Mouse (Mus musculus) stomach, embryonic 14.5 days (tissue): ENCODE data around the gene Rcc2. TPM values are rescaled to one million over a fixed set of nuclear protein-coding genes. Genes with fewer than 3 reads are reported as not detected.
A peak's percentile ranks its signal among the peaks of the same experiment; 100 is the strongest.

Experiments
- ATAC-seq: fragments of 200-750 bp; cut with Nextera tagmentation; 2 replicates; pipeline ENCODE4 v1.8.0; 2017; ENCODE audit warnings: low read depth, moderate TSS enrichment; ENCODE audit not compliant: insufficient number of reproducible peaks, insufficient read depth, low FRiP score
- H3K27ac ChIP-seq: fragments of 300-500 bp; sonication (generic); 2 replicates; pipeline ENCODE4 v1.5.1; 2014; ENCODE audit warnings: mild to moderate bottlenecking, low read length, moderate library complexity, mixed read lengths
- H3K27me3 ChIP-seq: fragments of 300-500 bp; sonication (generic); 2 replicates; pipeline ENCODE4 v1.6.1; 2014; ENCODE audit warnings: low read length, control low read depth, mixed read lengths; ENCODE audit not compliant: control insufficient read depth, insufficient read depth
- H3K36me3 ChIP-seq: fragments of 300-500 bp; sonication (generic); 2 replicates; pipeline ENCODE4 v1.6.1; 2014; ENCODE audit warnings: mild to moderate bottlenecking, control low read depth, low read length, moderate library complexity, mixed read lengths; ENCODE audit not compliant: control insufficient read depth, insufficient read depth
- H3K4me1 ChIP-seq: fragments of 300-500 bp; sonication (generic); 2 replicates; pipeline ENCODE4 v1.6.1; 2014; ENCODE audit warnings: low read length, control low read depth, mixed read lengths; ENCODE audit not compliant: control insufficient read depth, insufficient read depth
- H3K4me2 ChIP-seq: fragments of 300-500 bp; sonication (generic); replicated peaks from 2 replicates; pipeline ENCODE4 v1.6.1; 2014; ENCODE audit warnings: low read depth, low read length, control low read depth
- H3K4me3 ChIP-seq: fragments of 300-500 bp; sonication (generic); 2 replicates; pipeline ENCODE4 v1.5.1; 2014; ENCODE audit warnings: low read depth, low read length, control low read depth
- H3K9ac ChIP-seq: fragments of 300-500 bp; sonication (generic); replicated peaks from 2 replicates; pipeline ENCODE4 v1.6.1; 2014; ENCODE audit warnings: low read depth, mild to moderate bottlenecking, control low read depth, low read length, moderate library complexity, mixed read lengths
- H3K9me3 ChIP-seq: fragments of 300-500 bp; sonication (generic); 2 replicates; pipeline ENCODE4 v1.6.1; 2016; ENCODE audit warnings: low read depth, low read length, control low read depth; ENCODE audit not compliant: control insufficient read depth
- WGBS: fragments of 180-500 bp; shearing (Covaris S2); extraction: QIAGEN DNeasy Blood & Tissue Kit; methylation state at CpG from one replicate; pipeline ENCODE4 v1.1.7; 2014; 5-methylcytosine and 5-hydroxymethylcytosine counted together
- microRNA-seq: library from miRNA; unstranded; fragments of <30 nt; microRNA quantifications from one replicate; pipeline ENCODE4, GENCODE M21; 2016
- polyA plus RNA-seq: library from polyadenylated mRNA; unstranded; fragments of >200 nt; fragmentation: Nextera tagmentation; extraction: Ambion mirVana; gene quantifications from 2 replicates; pipeline ENCODE4 v1.2.1, GENCODE M21; 2014

Rcc2 gene
- polyA plus RNA-seq, 1 experiment from 2014 or later: 26.6 TPM

GRCm38 (mm10) chr4:140765936-140766335 lies 65.6 kb downstream of the Rcc2 start:
- Histone ChIP-seq H3K4me1 (no peaks in the 10 kb centered on the region), H3K4me3 (no peak overlapping the region), H3K27me3 (no peaks in the 10 kb centered on the region), H3K4me2 (no peak overlapping the region), H3K9me3 (no peaks in the 10 kb centered on the region), H3K27ac (no peak overlapping the region), H3K36me3 (no peaks in the 10 kb centered on the region), H3K9ac (no peak overlapping the region)
- 78% methylated on average over 3 of the region's 3 CpGs for WGBS
- ATAC-seq: no peak

DNA sequence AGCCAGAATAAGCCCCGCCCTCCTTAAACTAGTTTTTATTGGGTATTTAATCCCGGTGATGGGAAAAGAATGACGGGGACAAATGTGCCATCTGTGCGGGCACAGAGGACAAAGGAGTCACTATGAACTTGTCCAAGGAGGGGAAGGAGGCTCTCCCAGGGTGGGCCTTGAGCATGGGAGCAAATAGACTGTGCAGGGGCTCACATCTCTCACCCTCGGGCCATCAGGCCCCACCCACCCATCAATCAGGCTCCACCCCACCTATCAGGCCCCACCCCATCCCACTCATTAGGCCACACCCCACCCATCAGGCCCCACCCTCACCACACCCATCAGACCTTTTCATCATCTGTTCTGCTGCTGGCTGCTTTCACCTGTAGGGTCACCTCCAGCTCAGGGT lies 68.6 kb downstream of the Rcc2 start:
- H3K4me1 ChIP-seq: no peaks in the 10 kb centered on the region
- WGBS: 67% methylated on average over 5 of the region's 5 CpGs
- H3K36me3 ChIP-seq: no peaks in the 10 kb centered on the region
- H3K4me2 ChIP-seq: no peak overlapping the region
- H3K9ac ChIP-seq: no peak overlapping the region
- no peaks in the 10 kb centered on the region for H3K27me3 ChIP-seq
- H3K27ac ChIP-seq: no peak overlapping the region
- no peak for ATAC-seq
- H3K4me3 ChIP-seq: no peak overlapping the region
- H3K9me3 ChIP-seq: no peaks in the 10 kb centered on the region

- 8% methylated on average over 13 of the region's 13 CpGs for WGBS
- no peaks in the 10 kb centered on the region for H3K4me1 ChIP-seq
- no peaks in the 10 kb centered on the region for H3K27me3 ChIP-seq
- no peak overlapping the region for H3K9ac ChIP-seq
- H3K9me3 ChIP-seq: no peaks in the 10 kb centered on the region
- peak overlapping the region; percentile 17; the same call in 1 of the 2 replicates for H3K4me3 ChIP-seq
- H3K4me2 ChIP-seq: peak overlapping the region; percentile 26
- H3K27ac ChIP-seq: no peak overlapping the region
- H3K36me3 ChIP-seq: no peaks in the 10 kb centered on the region
- ATAC-seq: peak; percentile 50
Measured at GRCm38 (mm10) chr4:140770433-140770832, 70.1 kb downstream of the Rcc2 start.

- no peak overlapping the region for H3K4me3 ChIP-seq
- H3K4me1 ChIP-seq: no peaks in the 10 kb centered on the region
- H3K27me3 ChIP-seq: no peaks in the 10 kb centered on the region
- ATAC-seq: no peak
- no peaks in the 10 kb centered on the region for H3K9me3 ChIP-seq
- H3K9ac ChIP-seq: no peak overlapping the region
- no peak overlapping the region for H3K27ac ChIP-seq
- H3K36me3 ChIP-seq: no peaks in the 10 kb centered on the region
- H3K4me2 ChIP-seq: no peak overlapping the region
- WGBS: 35% methylated on average over 4 of the region's 4 CpGs
Measured at GRCm38 (mm10) chr4:140771091-140771490, 70.8 kb downstream of the Rcc2 start.

Small RNA genes within 50 kb of the gene (microRNA-seq; reads per million reads assigned to microRNA genes)
- gene Gm23045 (not detected), gene Gm25951 (not detected)

Other genes starting within 250 kb of the Rcc2 start
- 9.9 and 10.5 TPM in 2 replicates for gene Arhgef10l, start 34.5 kb upstream of the Rcc2 start, polyA plus RNA-seq
- not detected in 2 replicates for gene Padi6, start 42.1 kb downstream of the Rcc2 start, polyA plus RNA-seq
- gene Padi4, start 73.7 kb downstream of the Rcc2 start, polyA plus RNA-seq: 1.1 and 1.7 TPM in 2 replicates
- not detected in 2 replicates for gene Padi3, start 110.1 kb downstream of the Rcc2 start, polyA plus RNA-seq
- 0.08 and 0.13 TPM in 2 replicates for gene Padi1, start 145.2 kb downstream of the Rcc2 start, polyA plus RNA-seq
- 0.88 and 1.5 TPM in 2 replicates for gene Padi2, start 205.8 kb downstream of the Rcc2 start, polyA plus RNA-seq